Mouse (Mus musculus) adipocyte (in vitro differentiated cells): ENCODE data around the gene Csn1s2a.
"Not testable (repeated sequence)": the region's sequence is repeated elsewhere in the genome, so short reads cannot be mapped to it uniquely, and the experiment has no call there.

Source experiments
- DNase-seq: peaks from one replicate; pipeline ENCODE4 v3.0.0-alpha.2; 2016; ENCODE audit warnings: low spot score

Gene Csn1s2a

DNA sequence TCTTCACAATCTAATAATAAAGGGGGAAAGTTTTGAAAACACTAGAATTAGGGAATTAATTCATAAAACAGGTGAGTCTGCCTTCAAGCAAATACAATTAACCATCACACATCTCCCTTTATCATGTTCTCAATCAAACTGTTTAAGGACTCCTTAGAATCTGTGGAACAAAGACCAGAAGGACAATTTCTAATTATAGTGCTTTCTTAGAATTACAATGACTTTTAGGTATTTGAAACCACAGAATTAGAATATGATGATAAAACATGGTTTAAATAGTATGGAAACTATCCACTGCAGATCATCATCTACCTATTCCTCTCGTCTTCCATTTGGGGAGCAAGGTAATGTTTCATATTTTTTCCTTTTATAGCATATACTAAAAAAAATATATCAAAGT, at the start of gene Csn1s2a:
Gene Csn1s2a (plus strand): TSS at position 301 of the 400 bp plus-strand sequence.
- no peak for DNase-seq

DNA sequence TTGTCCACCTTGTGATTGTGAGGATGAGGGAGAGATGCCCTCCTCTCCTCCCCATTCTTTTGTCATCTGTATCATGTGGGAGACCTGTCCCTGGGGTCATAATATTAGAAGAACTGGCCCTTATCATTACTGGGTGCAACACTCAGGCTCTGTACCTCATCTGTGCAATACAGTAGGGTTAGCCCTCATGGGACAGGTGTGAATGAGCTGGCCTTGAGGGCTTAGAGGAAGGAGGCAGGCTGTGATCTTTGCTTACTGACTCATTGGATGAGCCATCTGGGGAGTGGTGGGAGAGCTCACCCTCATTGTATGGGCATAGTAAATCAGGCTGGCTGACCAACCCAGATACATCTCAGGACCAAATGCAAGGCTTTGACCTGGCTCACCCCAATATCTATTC, 39.5 kb upstream of the Csn1s2a start:
- DNase-seq = no peak

DNA sequence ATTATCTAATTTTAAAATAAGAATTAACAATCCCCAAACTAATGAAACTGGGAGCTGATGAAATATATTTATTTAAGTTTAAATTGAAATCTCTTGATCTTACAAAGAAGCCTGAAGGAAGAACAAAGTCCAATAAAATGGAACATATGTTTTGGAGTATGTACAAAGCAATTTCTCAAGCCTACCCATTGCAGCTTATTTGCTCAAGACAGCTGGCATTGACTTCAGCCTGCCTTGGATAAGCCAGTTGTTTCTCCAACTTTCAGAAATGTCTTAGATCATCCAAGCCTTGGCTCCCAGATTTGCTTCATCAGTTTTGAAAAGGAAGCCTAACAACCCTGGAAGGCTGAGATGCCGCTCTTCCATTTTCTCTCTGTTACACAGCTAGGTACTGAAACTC, 20.9 kb upstream of the Csn1s2a start:
- no peak for DNase-seq

DNA sequence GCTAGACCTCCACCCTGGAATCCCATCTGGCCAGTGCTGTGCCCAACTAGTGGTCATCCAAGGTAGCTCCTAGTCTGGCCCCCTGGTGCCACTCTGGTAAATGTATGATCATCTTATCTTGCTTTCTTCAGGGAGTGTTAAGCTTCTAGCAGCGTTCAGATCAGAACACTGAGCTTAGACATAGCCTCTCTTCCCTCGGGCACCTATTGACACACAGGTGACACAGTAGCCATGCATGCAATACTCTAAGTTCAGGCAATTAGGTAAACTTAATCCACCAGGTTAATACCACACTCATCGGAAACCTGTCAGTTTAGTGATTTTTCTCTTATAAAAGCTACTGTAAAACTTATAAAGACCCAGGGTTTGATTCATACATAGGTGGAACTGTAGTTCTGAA, 9.8 kb upstream of the Csn1s2a start:
- no peak for DNase-seq

DNA sequence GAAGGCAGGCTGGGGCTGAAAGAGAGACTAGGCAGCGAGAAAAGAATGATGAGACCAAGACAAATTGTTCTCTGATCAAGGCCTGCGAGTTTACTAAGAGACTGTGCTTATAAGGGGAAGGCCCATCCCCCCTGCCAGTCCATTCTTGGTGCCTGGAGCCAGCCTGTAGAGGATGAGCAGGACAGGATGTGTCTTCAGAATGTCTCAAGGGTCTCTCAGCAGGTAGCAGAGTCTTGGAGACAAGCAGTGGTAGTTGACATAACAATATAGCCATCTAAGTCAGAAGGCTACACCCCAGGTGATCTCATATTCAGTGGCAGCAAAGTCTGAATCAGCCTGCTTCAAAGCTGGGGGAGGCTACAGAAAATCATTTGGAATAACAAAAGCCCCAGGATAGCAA, 2.2 kb upstream of the Csn1s2a start:
- DNase-seq = not testable (repeated sequence)

DNA sequence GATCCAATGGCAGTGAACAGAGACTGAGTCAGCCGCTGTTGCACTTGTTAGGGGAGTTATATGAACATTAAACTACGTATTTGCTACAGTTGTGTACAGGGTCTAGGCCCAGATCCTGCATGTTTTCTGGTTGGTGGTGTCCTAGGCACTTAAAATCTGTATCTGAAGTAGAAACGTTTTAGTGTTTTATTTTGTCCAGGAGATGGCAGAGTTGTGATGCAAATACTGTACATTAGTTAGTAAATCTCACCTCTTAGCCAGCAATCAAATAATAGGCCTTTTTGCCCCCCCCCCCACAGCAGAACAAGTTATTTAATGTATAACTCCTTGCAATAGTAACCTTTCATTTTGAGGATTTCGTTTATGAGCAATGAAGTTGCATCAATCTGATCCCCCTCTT, 8.4 kb downstream of the Csn1s2a start:
- no peak for DNase-seq

DNA sequence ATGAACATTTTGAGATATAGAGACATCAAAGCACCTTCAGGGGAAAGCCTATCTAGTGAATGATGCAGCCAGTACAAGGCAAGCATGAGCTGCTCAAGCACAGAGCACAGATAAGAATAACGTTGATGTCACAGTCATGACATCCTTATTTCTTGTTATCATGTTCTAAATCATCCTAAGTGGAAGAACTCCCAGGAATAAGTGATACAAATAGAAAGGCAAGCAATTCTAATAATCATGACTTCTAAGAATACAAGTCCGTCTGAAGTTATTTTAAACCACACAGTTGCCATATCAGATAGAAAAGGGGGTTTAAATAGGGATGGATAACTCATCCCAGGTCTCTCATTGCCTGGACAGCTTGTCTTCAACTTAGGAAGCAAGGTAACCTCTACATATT, 33.4 kb downstream of the Csn1s2a start, which contains the start of gene Csn1s2b:
Gene Csn1s2b (plus strand): TSS at position 301 of the 400 bp plus-strand sequence.
- DNase-seq = no peak

DNA sequence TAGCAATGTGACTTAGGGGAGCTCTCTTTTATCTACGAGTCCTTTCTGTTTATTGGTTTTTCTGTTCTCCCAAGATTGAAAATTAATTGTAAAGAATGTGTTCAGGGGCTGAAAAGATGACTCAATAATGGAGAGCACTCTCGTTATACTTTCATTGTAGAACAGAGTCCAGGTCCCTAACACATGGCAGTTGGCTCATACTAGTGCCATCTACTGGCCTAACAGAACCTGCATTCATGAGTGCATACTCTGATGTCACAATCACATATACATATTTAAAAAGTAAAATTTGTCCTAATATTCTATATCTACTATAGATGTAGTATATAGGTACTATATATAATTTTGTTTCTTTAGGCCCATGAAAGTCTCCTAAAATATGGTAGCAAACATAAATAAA, 34.9 kb downstream of the Csn1s2a start:
- DNase-seq = no peak

DNA sequence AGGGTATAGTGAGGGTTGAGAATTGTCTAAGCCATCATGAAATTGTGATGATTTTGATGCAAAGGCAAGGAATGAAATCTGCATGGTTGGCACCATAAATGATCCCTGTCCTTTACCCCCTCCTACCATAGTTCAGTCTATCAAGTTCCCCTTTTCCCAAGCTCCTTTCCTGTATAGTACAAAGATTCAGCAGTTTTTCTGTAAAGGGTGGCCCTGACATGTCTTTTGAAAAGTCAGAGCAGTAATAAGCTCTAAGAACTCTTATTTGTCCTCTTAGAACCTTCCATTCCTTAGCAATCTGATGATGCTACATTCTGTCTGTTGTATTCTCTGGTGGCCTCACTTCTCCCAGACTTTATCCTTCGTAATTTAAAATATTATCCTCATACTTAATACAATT, 51.0 kb downstream of the Csn1s2a start, which contains the start of gene Prr27:
Gene Prr27 (plus strand): TSS at position 301 of the 400 bp plus-strand sequence.
- no peak for DNase-seq
